Mouse (Mus musculus) heart, postnatal 10 days (tissue): ENCODE results near the gene Rpl12. TPM values are rescaled to one million over a fixed set of nuclear protein-coding genes. Genes with fewer than 3 reads are reported as not detected.

Source experiments
- DNase-seq, 2 experiments: peaks; one replicate each; pipeline ENCODE4 v3.0.0; 2021
- intact Hi-C: fragments of 180-260 bp; cut with DNase I; formaldehyde crosslinking; loops from one replicate; pipeline ENCODE4 v1.15.1; 2025
- total RNA-seq, 2 experiments: library from RNA; stranded (reverse); gene quantifications; 2 replicates each; pipeline ENCODE4 v1.2.3; 2021

Gene Rpl12
- 100 to 1,000 TPM in 1 of 2 experiments, 10 to 100 TPM in 1; 94.4 to 121 TPM for total RNA-seq

GRCm38 (mm10) chr2:32961192-32961995, at the start of gene Rpl12, which contains the start of gene Lrsam1:
Gene Rpl12, plus strand, starts transcription at chr2:32961559.
Gene Lrsam1, minus strand, starts transcription at chr2:32961614.
- intact Hi-C loops: no loop called here
- DNase-seq: peak; percentile 97 to 98

GRCm38 (mm10) chr2:32911639-32912182, 49.6 kb upstream of the Rpl12 start:
- no peak for DNase-seq
- intact Hi-C loops: loop anchor here (1.0 to 2.0 kb wide), 2 partner anchors 35 to 46 kb away; partner anchors contain the start of gene Fam129b

GRCm38 (mm10) chr2:32912210-32912804, 49.1 kb upstream of the Rpl12 start:
- DNase-seq: peak; percentile 89 to 92
- intact Hi-C loops: loop anchor here (1.0 to 2.0 kb wide), 2 partner anchors 36 to 47 kb away; partner anchors contain the start of gene Fam129b

- DNase-seq: peak; percentile 52 to 57
- intact Hi-C loops: no loop called here
Measured at GRCm38 (mm10) chr2:32914362-32914761, 47.0 kb upstream of the Rpl12 start.

- DNase-seq: peak; percentile 85 to 88
- intact Hi-C loops: no loop called here
Measured at GRCm38 (mm10) chr2:32914896-32915295, 46.5 kb upstream of the Rpl12 start.

- intact Hi-C loops: no loop called here
- DNase-seq: peak; percentile 51 to 55
Measured at GRCm38 (mm10) chr2:32917526-32917925, 43.8 kb upstream of the Rpl12 start.

GRCm38 (mm10) chr2:32918391-32918790, 43.0 kb upstream of the Rpl12 start:
- intact Hi-C loops: no loop called here
- no peak for DNase-seq

- DNase-seq: no peak
- intact Hi-C loops: loop anchor here (5.0 kb wide), 1 partner anchor 129 kb away; no protein-coding TSS in a partner anchor
Measured at GRCm38 (mm10) chr2:32921235-32921634, 40.1 kb upstream of the Rpl12 start.

GRCm38 (mm10) chr2:32921801-32922380, 39.5 kb upstream of the Rpl12 start:
- intact Hi-C loops: loop anchor here (5.0 kb wide), 1 partner anchor 130 kb away; no protein-coding TSS in a partner anchor
- DNase-seq: no peak

- no peak for DNase-seq
- intact Hi-C loops: loop anchor here (5.0 kb wide), 1 partner anchor 130 kb away; no protein-coding TSS in a partner anchor
Measured at GRCm38 (mm10) chr2:32922564-32922963, 38.8 kb upstream of the Rpl12 start.

- no peak for DNase-seq
- intact Hi-C loops: loop anchor here (5.0 kb wide), 1 partner anchor 131 kb away; no protein-coding TSS in a partner anchor
Measured at GRCm38 (mm10) chr2:32923551-32924250, 37.7 kb upstream of the Rpl12 start.

- intact Hi-C loops: loop anchor here (5.0 kb wide), 1 partner anchor 132 kb away; no protein-coding TSS in a partner anchor
- DNase-seq: no peak
Measured at GRCm38 (mm10) chr2:32924306-32924844, 37.0 kb upstream of the Rpl12 start.

- intact Hi-C loops: loop anchor here (5.0 kb wide), 1 partner anchor 149 kb away; the partner anchor contains the start of genes Ptrh1 and Ttc16
- DNase-seq: no peak
Measured at GRCm38 (mm10) chr2:32926330-32927075, 34.9 kb upstream of the Rpl12 start.

GRCm38 (mm10) chr2:32927624-32928234, 33.6 kb upstream of the Rpl12 start:
- intact Hi-C loops: loop anchor here (1.0 to 5.0 kb wide), 3 partner anchors 63 to 150 kb away; partner anchors contain the start of genes Ptrh1 and Ttc16
- no peak for DNase-seq

- peak; percentile 80 to 89 for DNase-seq
- intact Hi-C loops: loop anchor here (1.0 to 5.0 kb wide), 3 partner anchors 64 to 151 kb away; partner anchors contain the start of genes Ptrh1 and Ttc16
Measured at GRCm38 (mm10) chr2:32928235-32928946, 33.0 kb upstream of the Rpl12 start.

- no peak for DNase-seq
- intact Hi-C loops: loop anchor here (1.0 to 5.0 kb wide), 3 partner anchors 65 to 152 kb away; partner anchors contain the start of genes Ptrh1 and Ttc16
Measured at GRCm38 (mm10) chr2:32928947-32929829, 32.2 kb upstream of the Rpl12 start.

- no peak for DNase-seq
- intact Hi-C loops: no loop called here
Measured at GRCm38 (mm10) chr2:32931730-32932129, 29.6 kb upstream of the Rpl12 start.
